Mouse (Mus musculus): Measurements from ENCODE around the gene Ntng2.

Ntng2 gene

DNA sequence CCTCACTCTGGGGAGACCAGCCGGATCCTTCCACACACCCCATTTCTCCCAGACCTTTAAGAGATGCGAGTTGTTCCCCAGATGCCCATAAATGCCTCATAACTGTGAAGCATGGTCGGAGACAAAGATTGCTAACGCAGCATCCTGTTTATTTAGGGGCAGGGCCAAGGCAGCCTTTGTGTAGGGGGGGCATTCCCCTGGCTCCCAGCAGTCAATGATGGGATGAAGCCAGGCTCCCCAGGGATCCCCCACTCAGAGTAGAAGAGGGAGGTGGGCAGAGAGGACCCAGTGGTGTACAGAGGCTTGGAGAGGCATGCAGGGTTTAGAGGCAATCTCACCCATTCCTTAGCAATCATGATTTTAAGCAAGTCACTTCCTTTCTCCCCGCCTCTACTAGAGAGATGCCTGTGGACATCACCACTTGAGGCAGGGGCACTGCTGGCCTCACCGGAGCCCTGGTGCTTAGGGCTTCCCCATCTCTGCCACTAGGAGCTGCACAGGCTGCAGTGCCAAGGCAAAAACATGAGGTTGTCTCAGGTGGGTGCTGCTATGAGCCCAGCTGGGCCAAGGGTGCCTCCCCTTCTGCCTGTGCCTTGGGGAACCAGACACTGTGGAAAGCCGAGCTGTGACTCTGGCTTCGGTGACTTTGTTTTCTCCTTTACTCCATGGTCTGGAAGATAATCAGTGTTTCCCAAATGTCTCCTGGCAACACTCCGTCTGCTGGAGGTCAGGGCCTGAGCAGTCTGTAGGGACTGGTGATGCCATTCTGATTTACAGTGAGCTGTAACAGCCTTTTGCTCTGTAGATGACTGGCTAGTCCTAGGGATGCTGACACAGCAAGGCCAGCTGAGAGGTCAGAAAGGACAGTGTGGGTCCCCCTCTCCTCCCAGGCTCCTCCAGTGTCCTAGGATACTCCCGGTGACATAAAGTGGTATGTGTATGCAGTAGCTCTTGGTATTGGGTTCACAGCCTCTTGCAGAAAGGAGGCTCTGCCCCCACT, 61.3 kb downstream of the Ntng2 start:
- DNase-seq (ENCODE audit: low read depth, low spot score), result no peak

DNA sequence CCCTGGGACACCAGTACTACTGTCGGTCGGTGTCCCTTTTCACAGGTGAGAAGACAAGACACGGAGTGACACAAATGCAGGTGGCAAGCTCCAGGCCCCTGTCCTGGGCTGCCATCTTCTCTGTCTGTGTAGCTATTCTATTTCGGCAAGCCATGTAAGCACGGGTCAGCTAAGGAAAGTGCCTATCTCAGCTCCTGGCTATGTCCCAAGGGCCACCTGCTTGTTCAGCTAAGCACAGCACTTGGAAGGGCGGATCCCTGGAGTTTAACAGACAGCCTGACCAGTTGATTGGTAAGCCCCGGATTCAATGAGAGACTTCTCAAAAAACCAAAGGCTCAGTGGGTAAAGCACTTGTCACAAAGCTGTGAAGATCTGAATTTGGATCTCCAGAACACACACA, 62.4 kb downstream of the Ntng2 start:
- DNase-seq (ENCODE audit: low read depth, low spot score), result no peak

DNA sequence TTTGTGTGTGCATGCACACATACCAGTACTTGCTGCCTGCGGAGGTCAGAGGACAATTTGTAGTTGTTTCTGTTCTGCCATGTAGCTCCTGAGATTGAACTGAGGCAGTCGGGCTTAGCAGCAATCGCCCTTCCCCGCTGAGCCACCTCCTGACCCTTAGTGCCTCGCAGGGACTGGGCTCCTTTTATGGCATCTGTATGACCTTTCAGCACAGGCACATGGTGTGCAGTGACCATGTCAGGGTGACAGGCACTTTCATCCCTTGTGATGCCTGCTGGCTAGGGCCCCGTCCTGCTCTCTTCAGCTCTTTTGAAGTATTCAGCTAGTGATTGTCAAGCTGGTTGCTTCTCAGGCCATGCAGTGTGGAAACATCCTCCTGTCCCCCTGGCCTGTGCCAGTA, 66.6 kb downstream of the Ntng2 start:
- DNase-seq (ENCODE audit: low read depth, low spot score), result no peak

DNA sequence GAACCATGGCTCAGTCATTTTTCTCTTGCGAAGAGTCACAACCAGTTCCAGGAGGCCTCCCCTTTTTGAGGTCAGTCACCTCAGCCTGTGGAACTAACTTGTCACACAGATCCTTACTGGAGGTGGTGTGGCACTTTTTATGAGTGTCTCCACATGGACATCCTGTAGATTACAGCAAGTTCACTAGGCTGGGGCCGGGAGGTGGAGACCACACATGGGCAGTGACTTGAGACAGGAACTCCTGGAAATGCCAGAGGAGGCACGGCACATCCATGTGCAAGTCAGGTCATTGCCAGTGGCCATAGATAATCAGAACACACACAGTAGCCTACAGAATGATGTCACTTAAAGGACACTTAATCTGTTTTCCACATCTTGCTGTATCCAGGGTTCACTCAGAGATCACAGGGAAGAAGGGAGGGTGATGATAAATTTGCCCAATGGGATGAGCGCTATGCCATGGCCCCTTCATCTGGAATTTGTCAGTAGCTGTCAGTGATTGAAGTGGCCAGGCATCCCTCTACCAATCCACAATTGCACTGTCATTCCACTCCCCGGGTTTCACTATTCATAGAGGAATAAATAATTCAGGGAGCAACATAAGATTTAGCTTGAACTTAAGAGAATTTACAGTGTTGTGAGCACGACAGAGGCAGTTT, 69.4 kb downstream of the Ntng2 start:
- DNase-seq (ENCODE audit: low read depth, low spot score), result no peak

DNA sequence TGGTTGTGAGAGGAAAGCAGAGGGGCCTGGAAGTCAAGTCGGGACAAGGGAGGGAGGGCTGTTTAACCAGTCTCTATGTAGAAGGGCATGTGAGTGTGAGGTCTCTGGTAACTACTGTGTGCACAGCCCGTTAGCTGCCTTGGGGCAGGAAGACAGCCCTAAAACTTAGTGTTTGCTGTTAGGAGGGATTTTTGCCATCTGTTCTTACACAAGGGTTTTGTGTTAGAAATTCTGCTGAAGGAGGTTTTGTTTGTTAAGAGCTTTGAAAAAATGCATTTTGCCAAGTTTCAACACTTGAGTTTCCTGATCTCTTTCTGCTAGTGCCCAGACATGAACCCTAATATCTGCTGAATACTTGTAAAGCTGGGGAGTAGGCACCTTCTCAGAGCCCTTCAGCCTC, 71.7 kb downstream of the Ntng2 start:
- no peak for DNase-seq (ENCODE audit: low read depth, low spot score)

DNA sequence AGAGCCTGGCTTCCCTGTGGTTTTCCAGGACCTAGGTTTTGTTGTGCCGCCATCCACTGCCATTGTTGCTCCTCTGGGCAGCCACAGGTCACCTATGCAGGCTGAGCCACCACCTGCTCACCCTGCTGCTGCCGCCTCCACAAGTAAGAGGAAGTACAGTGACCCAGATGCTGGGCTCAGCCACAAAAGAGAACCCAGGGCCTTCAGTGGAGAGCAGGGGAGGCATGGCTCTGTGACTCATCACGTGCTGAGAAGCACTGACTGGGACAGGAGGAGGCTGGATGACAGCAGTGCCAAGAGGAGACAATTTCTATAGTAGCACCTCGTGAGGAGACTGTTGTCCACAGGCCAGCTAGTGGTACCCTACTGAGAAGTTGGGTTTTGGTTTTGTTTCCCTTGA, 73.0 kb downstream of the Ntng2 start:
- DNase-seq (ENCODE audit: low read depth, low spot score), result no peak

DNA sequence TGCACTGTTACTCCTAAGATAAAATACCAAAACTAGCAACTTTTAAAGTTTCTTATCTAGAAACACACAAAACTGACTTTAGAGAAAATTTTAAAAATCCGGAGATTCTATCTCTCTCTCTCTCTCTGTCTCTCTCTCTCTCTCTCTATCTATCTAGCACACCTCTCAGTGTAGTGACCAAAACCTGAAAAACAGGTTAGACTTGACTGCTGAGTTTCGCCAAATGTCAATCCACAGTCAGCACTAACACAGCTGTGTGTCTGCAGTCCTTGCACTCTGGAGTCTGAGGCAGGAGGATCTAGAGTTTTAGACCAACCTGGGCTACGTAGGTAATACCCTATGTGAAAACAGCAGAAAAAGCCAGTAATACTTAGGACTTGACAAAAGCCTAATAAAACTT, 77.9 kb downstream of the Ntng2 start:
- DNase-seq (ENCODE audit: low read depth, low spot score), result no peak

DNA sequence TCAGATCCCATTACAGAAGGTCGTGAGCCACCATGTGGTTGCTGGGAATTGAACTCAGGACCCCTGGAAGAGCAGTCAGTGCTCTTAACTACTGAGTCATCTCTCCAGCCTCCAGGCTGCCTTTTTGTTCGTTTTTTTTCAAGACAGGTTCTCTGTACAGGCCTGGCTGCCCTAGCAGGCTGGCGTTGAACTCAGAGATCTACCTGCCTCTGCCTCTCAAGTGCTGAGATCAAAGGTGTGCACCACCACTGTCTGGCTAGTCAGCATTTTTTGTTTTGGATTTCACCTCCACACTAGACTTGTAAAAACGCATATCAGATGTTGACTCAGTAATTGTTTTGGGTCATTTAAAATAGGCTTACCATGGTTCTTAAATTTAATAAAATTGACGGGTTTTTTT, 84.7 kb downstream of the Ntng2 start:
- DNase-seq (ENCODE audit: low read depth, low spot score), result no peak

DNA sequence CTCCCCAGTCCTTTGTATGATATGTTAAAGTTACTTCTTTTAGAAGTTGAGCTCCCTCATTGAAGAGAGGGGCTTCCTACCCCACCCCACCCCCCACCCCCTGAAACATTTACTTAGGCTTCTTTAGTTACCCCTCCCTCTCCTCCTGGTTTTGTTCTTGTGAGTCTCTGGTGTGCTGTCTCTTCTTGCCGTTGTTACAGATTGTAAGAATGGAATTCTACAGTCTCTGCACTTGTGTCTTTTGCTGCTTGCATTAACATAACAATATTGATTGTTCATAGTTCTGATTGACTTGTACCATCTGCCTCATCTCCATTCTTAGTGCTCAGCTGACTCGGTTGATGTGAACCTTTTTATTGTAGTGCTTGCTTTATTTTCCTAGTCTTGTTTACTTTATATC, 100.9 kb downstream of the Ntng2 start:
- DNase-seq (ENCODE audit: low read depth, low spot score), result no peak

All from retina, postnatal 7 days (tissue).